Mouse (Mus musculus) CD8-positive naive resting alpha-beta T cell, adult 57 days (primary cell): ENCODE measurements around the gene Lce3d. TPM values are rescaled to one million over a fixed set of nuclear protein-coding genes. Genes with fewer than 3 reads are reported as not detected.

Source experiments
- total RNA-seq: library from RNA; stranded (reverse); gene quantifications from one replicate; pipeline ENCODE4 v1.2.4, GENCODE M21; 2023

Lce3d gene
- not detected for total RNA-seq

GRCm38 (mm10) chr3:92957090-92957489 lies at the start of gene Lce3d:
Gene Lce3d, plus strand, starts transcription at chr3:92957390.

DNA sequence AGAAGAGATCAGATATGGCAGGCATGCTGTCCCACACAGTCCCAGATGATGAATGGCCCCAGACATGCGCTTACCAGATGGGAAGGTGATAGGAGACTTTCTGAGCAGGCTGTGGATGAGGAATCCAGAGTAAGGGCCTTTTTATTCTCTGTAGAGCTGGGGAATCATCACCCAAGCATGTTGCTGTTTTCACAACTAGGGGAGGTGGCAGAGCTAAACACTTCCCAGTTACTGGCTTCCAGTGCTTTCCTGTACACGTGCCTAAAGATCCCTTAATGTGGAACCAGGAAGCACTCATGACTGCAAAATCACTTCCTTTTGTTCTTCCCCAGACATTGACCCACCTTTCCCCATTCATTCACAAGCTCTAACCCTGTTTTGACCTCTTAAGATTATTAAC lies 31.1 kb upstream of the Lce3d start, which contains the start of gene Lce3a:
Lce3a (minus strand) TSS at position 101 of the 400 bp plus-strand sequence.

GRCm38 (mm10) chr3:92932679-92933078 lies 24.5 kb upstream of the Lce3d start, which contains the start of gene Lce3b:
Gene Lce3b, plus strand, starts transcription at chr3:92932979.

DNA sequence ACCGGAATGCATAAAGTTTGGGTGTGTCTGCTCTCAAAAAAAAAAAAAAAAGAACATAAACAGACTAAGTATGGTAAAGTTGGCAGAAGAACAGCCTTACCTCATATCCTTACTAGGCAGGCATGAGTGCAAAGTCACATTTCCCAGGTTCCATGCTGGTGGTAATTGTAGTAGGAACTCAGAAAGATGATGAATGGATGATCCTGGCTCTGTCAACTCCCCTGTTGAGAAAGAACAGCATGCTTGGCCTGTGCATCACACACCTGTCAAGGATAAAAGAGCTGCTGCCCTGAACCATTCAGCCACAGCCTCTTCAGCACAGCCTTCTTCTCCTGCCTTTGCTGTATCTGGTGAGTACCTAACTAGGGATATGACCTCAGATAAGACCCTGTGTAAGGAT lies 13.0 kb upstream of the Lce3d start, which contains the start of gene Lce3c:
Lce3c (plus strand) TSS at position 301 of the 400 bp plus-strand sequence.

GRCm38 (mm10) chr3:92966761-92967160 lies 9.6 kb downstream of the Lce3d start, which contains the start of gene Lce3e:
Gene Lce3e, plus strand, starts transcription at chr3:92967061.

DNA sequence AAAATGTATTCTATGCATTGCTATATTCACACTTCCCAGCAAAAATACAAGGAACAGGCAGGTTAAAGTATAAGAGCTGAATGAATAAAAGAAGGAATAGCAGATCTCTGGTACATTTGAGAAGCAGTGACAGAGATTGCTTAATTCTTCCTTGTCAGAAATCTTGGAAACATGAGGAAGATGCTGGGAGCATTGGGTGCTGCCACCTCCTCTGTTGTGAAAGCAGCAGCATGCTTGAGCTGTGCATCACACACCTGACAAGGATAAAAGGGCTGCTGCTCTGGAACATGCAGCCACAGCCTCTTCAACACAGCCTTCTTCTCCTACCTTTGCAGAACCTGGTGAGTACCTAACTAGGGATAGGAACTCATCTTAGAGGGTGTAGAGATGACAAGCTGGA lies 34.7 kb downstream of the Lce3d start, which contains the start of gene Lce3f:
Lce3f (plus strand) TSS at position 301 of the 400 bp plus-strand sequence.

Other genes with a start within 250 kb of the Lce3d start
- not detected for gene Lce1e, start 248.3 kb upstream of the Lce3d start, total RNA-seq
- not detected for gene Lce1f, start 237.0 kb upstream of the Lce3d start, total RNA-seq
- gene Gm38119, start 218.3 kb upstream of the Lce3d start, total RNA-seq: not detected
- not detected for gene Lce1g, start 205.1 kb upstream of the Lce3d start, total RNA-seq
- gene Lce1h, start 192.3 kb upstream of the Lce3d start, total RNA-seq: not detected
- not detected for gene Lce1i, start 178.5 kb upstream of the Lce3d start, total RNA-seq
- not detected for gene Lce1j, start 166.9 kb upstream of the Lce3d start, total RNA-seq
- not detected for gene Lce1k, start 149.5 kb upstream of the Lce3d start, total RNA-seq
- not detected for gene Kprp, start 130.1 kb upstream of the Lce3d start, total RNA-seq
- gene Lce1l, start 106.1 kb upstream of the Lce3d start, total RNA-seq: not detected
- gene 2310050C09Rik, start 87.2 kb upstream of the Lce3d start, total RNA-seq: not detected
- not detected for gene Lce3a, start 31.2 kb upstream of the Lce3d start, total RNA-seq
- gene Lce3b, start 24.4 kb upstream of the Lce3d start, total RNA-seq: not detected
- gene Lce3c, start 12.9 kb upstream of the Lce3d start, total RNA-seq: not detected
- not detected for gene Lce3e, start 9.7 kb downstream of the Lce3d start, total RNA-seq
- not detected for gene Lce3f, start 34.8 kb downstream of the Lce3d start, total RNA-seq
- gene Crct1, start 58.3 kb downstream of the Lce3d start, total RNA-seq: not detected
- not detected for gene Lce1m, start 61.7 kb downstream of the Lce3d start, total RNA-seq
- not detected for gene Gm4858, start 111.4 kb downstream of the Lce3d start, total RNA-seq
- not detected for gene Crnn, start 187.4 kb downstream of the Lce3d start, total RNA-seq
- gene Flg2, start 239.9 kb downstream of the Lce3d start, total RNA-seq: not detected